Mouse (Mus musculus) gastrocnemius, postnatal 14 days (tissue): ENCODE results near the gene Pla2g10. TPM values are rescaled to one million over a fixed set of nuclear protein-coding genes. Genes with fewer than 3 reads are reported as not detected.
A peak's percentile ranks its signal among the peaks of the same experiment; 100 is the strongest.

ENCODE experiments used
- DNase-seq: peaks from one replicate; pipeline ENCODE4 v3.0.0; 2021; ENCODE audit warnings: mixed read lengths
- intact Hi-C: fragments of 180-260 bp; cut with DNase I; formaldehyde crosslinking; loops from one replicate; pipeline ENCODE4 v1.15.1; 2025; ENCODE audit warnings: low total_unique reads
- total RNA-seq, 2 experiments: library from RNA; stranded (reverse); gene quantifications; 2 replicates each; pipeline ENCODE4 v1.2.3; 2021

Pla2g10 gene
- total RNA-seq, 2 experiments from 2014 or later: not detected

DNA sequence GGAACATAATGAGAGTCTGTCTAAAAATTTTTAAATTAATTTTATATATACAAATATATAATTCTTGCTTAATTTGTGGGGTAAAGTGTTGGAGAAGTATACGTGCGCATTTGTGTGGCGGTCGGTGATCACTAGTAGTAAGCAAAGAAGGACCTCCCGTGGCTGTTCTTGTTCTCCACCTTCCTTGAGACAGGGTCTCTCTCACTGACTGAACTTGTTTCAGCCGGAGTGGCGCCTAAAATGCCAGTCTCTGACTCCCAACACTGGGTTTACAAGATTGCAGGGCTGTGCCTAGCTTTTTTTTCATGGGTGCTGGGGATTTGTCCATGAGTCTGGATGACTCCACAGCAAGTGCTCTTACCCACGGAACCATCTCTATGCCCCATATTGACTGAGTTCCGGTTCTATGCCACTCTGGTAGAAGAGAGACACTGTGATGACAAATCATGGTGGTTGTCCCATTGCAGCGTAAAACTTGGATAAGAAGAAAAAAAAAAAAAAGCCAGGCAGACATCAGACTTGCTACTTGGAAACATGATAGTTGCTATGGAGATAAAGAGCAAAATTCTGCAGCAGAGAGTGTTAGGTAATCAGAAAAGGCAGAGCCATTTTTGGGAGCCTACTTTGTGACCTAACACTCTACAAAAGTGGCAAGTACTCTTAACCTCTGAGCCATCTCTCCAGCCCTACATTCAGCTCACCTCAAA, 62.2 kb downstream of the Pla2g10 start:
- intact Hi-C loops: no loop called here
- DNase-seq: no peak

DNA sequence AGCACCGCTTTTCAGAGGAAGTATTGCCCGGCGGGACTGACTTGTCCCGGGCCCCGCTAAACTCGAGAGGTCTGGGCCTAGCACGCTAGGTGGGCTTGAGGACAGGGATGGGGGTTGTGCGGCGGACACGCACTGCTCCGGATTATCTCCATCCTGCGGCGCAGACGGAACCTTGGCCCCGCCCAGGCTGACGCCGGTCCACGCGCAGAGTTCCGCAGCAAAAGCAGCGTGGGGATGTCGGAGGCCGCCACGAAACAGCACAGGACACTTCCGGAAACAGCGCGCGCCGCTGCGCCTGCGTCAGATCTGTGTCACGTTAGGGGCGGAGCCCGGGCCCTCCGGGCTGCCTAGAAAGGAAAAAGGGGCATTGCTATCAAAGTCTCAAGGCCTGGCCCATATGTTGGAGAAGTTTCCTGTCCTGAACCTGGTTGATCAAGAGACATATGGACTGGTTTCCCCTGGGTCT, 62.9 kb downstream of the Pla2g10 start, which contains the start of gene Parn:
Gene Parn (minus strand): TSS at position 293 of the 466 bp plus-strand sequence.
- intact Hi-C loops: no loop called here
- peak; percentile 93 for DNase-seq

Other genes with a start within 250 kb of the Pla2g10 start
- gene Parn, start 62.8 kb downstream of the Pla2g10 start, total RNA-seq: 10 to 100 TPM in 1 of 2 experiments, 1 to 10 TPM in 1; 9.0 to 11.8 TPM
- gene Bfar, start 59.1 kb downstream of the Pla2g10 start, total RNA-seq: 10 to 100 TPM; 28.2 to 34.2 TPM
- gene 3110001I22Rik, start 59.1 kb downstream of the Pla2g10 start, total RNA-seq: 1 to 10 TPM; 1.7 to 2.3 TPM
- gene Rrn3, start 49.7 kb upstream of the Pla2g10 start, total RNA-seq: 10 to 100 TPM; 25.1 to 26.6 TPM
- gene Ntan1, start 87.9 kb upstream of the Pla2g10 start, total RNA-seq: 10 to 100 TPM; 34.1 to 38.6 TPM
- 10 to 100 TPM; 40.7 to 42.3 TPM for gene Pdxdc1, start 172.1 kb upstream of the Pla2g10 start, total RNA-seq
- 1 to 10 TPM; 2.8 to 2.9 TPM for gene Mpv17l, start 172.2 kb upstream of the Pla2g10 start, total RNA-seq